In genomic region chr11:16260764-16261578, GRCm38 (mm10) we compare ENCODE assay signal across 8 mouse cellular contexts. TPM values are rescaled to one million over a fixed set of nuclear protein-coding genes. Genes with fewer than 3 reads are reported as not detected.
A peak's percentile ranks its signal among the peaks of the same experiment; 100 is the strongest.
DNase-seq lines count a peak whose midpoint lies in the region; ATAC-seq and TF ChIP-seq lines count a peak whose summit lies in the region.

No protein-coding gene starts in this region.

- no peaks in the 10 kb centered on the region for H3K9me3 ChIP-seq in intestine, embryonic 15.5 days

- H3K4me3 ChIP-seq in gastrocnemius, adult 2 months, result peak overlapping the region; percentile 71
- peak overlapping the region; percentile 36 for H3K4me3 ChIP-seq in intestine, embryonic 15.5 days (replicated peaks)

- H3K9ac ChIP-seq in intestine, embryonic 15.5 days, result peak overlapping the region; percentile 30

- H3K27me3 ChIP-seq in intestine, embryonic 15.5 days (replicated peaks), result peaks cover 36% of the 10 kb centered on the region

- H3K27ac ChIP-seq in gastrocnemius, adult 2 months, result no peak overlapping the region
- H3K27ac ChIP-seq in intestine, embryonic 15.5 days, result no peak overlapping the region

- intact Hi-C loops in gastrocnemius, adult 2 months (cut with DNase I), result loop anchor here (5.0 kb wide), 1 partner anchor 151 kb away; no protein-coding TSS in a partner anchor
- intact Hi-C loops in left cerebral cortex, postnatal 10 days (cut with DNase I), result loop anchor here (5.0 to 10.0 kb wide), 2 partner anchors 151 to 244 kb away; partner anchors contain the start of gene Sec61g

- TF ChIP-seq CTCF in gastrocnemius, adult 2 months (IDR thresholded peaks at IDR 0.05), result peak; percentile 72

- ATAC-seq in intestine, embryonic 15.5 days, result peak; percentile 86
- ATAC-seq in megakaryocyte-erythroid progenitor cell, adult 5-6 weeks (replicated peaks; ENCODE audit: low FRiP score, low TSS enrichment, poor library complexity, severe bottlenecking), result peak; percentile 88
- no peak for ATAC-seq in erythroblast, adult 5-6 weeks (replicated peaks; ENCODE audit: low FRiP score, poor library complexity, severe bottlenecking)

- under 1% methylated on average over 40 of the region's 40 CpGs for WGBS in intestine, embryonic 15.5 days

- H3K4me1 ChIP-seq in intestine, embryonic 15.5 days (replicated peaks), result peaks cover 10% of the 10 kb centered on the region

- no peaks in the 10 kb centered on the region for H3K36me3 ChIP-seq in intestine, embryonic 15.5 days

- peak; percentile 56 to 58 for DNase-seq in adrenal gland, postnatal 36 days
- DNase-seq in cerebellum, postnatal 4 days (ENCODE audit: low spot score in 2 of 2), result peak; percentile 55 to 85
- peak; percentile 68 for DNase-seq in gastrocnemius, adult 2 months
- DNase-seq in left cerebral cortex, postnatal 10 days (ENCODE audit: extremely low spot score in 1 of 2, low spot score in 2 of 2), result peak; percentile 78
- DNase-seq in right cerebral cortex, postnatal 4 days, result peak; percentile 76

- H3K4me2 ChIP-seq in intestine, embryonic 15.5 days (replicated peaks), result peak overlapping the region; percentile 83

RNA-seq across cellular contexts. Expression of gene Vstm2a, which starts 3.4 kb away (rescaled TPM):
- under 1 TPM in 1 of 2 experiments, not detected in 1; 0.20 TPM for total RNA-seq in adrenal gland, postnatal 36 days (2021)
- total RNA-seq in gastrocnemius, adult 2 months (2021), result under 1 TPM in 1 of 2 experiments, not detected in 1; 0.18 TPM
- 1.8 and 1.9 TPM in 2 replicates for polyA plus RNA-seq in intestine, embryonic 15.5 days (2015; fragmentation: Nextera tagmentation; extraction: Ambion mirVana)
- total RNA-seq in left cerebral cortex, postnatal 10 days (2021), result 100 to 1,000 TPM; 142 to 145 TPM
- not detected in 2 replicates for total RNA-seq in megakaryocyte-erythroid progenitor cell, adult 5-6 weeks (2014; fragmentation: Nextera tagmentation)
- total RNA-seq in megakaryocyte-erythroid progenitor cell, adult 5-6 weeks (2017), result not detected in 2 replicates
- not detected in 2 replicates for total RNA-seq in erythroblast, adult 5-6 weeks (2015; ENCODE audit: low replicate concordance)
- total RNA-seq in erythroblast, adult 5-6 weeks (2017; ENCODE audit: low replicate concordance), result not detected in 2 replicates

Comparison
In these comparisons a context has a peak if more than half of its experiments do, and no peak if none do; other contexts are left out.
1. RNA of gene Vstm2a, which starts 3.4 kb away (total RNA-seq): 142 to 145 TPM in left cerebral cortex, postnatal 10 days; 0.20 TPM in adrenal gland, postnatal 36 days, 0.18 TPM in gastrocnemius, adult 2 months, not detected in megakaryocyte-erythroid progenitor cell, adult 5-6 weeks and not detected in erythroblast, adult 5-6 weeks; every median in the first group is over 100 times any median in the second.
2. Peak in every context shown above with its lines, with median percentiles within 50 percentile points of each other: DNase-seq.